Mouse (Mus musculus): ENCODE measurements around the gene Aes. TPM values are rescaled to one million over a fixed set of nuclear protein-coding genes. Genes with fewer than 3 reads are reported as not detected.

The Aes gene
- polyA plus RNA-seq, 2 experiments: 393 to 472 TPM

DNA sequence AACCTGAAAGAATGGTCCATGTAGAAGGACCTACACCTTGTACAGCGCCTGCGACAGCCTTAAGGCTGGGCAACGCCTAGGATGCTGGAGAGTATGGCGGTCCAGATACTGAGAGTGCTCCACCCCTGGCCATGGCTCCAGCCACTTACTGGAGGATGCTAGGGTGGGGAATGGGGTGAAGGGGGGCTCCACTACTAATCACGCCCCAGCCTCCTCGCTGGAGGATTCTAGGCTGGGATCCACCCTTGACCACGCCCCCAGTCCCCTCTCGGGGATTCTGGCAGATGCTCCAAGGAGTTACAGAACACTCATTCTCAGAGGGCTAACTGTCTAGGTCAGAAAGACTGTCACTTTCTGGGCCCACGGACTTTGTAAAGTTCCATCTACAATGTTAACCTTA lies 13.7 kb downstream of the Aes start:
- Histone ChIP-seq H3K27ac (replicated peaks; ENCODE audit: low read depth, low read length) (no peak overlapping the region), H3K36me3 (ENCODE audit: control insufficient read depth, insufficient read depth, low read length) (no peaks in the 10 kb centered on the region), H3K9me3 (ENCODE audit: control insufficient read depth, low read length) (no peaks in the 10 kb centered on the region), H3K4me1 (ENCODE audit: control insufficient read depth, insufficient read depth, low read length) (peaks cover 55% of the 10 kb centered on the region), H3K27me3 (ENCODE audit: control insufficient read depth, insufficient read depth, low read length) (0 out of 2 replicates have a peak, but pooled peaks cover 3% of the 10 kb centered on the region), H3K4me2 (replicated peaks; ENCODE audit: low read depth, low read length, severe bottlenecking) (no peak overlapping the region), H3K9ac (ENCODE audit: low read depth, low read length, severe bottlenecking) (no peak overlapping the region), H3K4me3 (replicated peaks; ENCODE audit: low read length) (no peak overlapping the region)
- no peak for DNase-seq (ENCODE audit: low spot score)
- TF ChIP-seq POLR2A (IDR thresholded peaks at IDR 0.05; ENCODE audit: borderline replicate concordance, extremely low read depth, insufficient read depth, insufficient read length): no peak
- ATAC-seq (ENCODE audit: low FRiP score, low read depth): no peak
- 15% methylated on average over 9 of the region's 9 CpGs for WGBS

DNA sequence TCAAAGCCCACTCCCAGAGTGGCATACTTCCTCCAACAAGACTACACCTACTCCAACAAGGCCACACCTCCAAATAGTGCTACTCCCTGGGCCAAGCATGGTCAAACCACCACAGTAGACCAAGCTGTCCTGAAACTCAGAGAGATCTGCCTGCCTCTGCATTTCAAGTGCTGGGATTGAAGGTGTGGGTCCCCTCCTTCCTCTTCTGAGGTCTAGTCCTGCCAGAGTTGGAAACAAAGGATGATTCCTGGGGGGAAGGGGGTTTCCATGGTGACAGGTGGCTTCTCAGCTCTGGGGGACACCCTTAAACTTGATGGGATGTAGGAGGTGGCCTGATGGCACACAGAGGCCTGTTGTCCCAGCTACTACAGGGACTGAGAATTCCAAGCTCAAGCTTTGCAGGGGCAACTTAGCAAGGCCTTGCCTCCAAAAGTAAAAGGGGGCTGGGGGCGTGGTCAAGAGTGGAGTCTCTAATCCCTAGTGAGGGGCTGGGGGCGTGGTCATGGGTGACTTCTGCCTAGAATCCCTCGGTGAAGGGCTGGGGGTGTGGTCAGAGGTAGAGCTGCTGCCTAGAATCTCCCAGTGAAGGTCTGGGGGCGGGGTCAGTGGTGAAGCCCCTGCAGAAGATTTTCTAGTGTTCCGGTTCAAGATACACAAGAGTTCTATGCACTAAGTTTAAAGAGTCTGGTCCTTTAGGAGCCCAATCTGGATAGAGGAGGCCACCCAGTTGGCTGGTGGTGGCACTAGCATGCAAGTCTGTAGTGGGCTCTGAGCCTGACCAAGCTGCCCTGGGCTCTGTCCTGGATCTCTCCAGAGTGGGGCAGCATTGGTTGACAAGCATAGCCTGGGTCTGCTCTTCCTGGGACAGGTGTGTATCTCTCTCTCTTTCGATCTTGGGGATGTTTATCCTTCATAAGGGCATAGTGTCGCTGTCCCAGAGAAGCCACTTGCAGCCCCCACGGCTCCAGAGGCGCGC lies 15.1 kb downstream of the Aes start, which contains the start of gene Tle2:
Gene Tle2 (plus strand): TSS at position 481 of the 976 bp plus-strand sequence.
- 0 out of 2 replicates have a peak, but pooled peaks cover 4% of the 10 kb centered on the region for H3K36me3 ChIP-seq (ENCODE audit: control insufficient read depth, insufficient read depth, low read length)
- no peak for ATAC-seq (ENCODE audit: low FRiP score, low read depth)
- peak within 1 kb of the TSS; percentile 71 for H3K4me2 ChIP-seq (replicated peaks; ENCODE audit: low read depth, low read length, severe bottlenecking)
- no peak for TF ChIP-seq POLR2A (IDR thresholded peaks at IDR 0.05; ENCODE audit: borderline replicate concordance, extremely low read depth, insufficient read depth, insufficient read length)
- DNase-seq (ENCODE audit: low spot score): no peak
- peak within 1 kb of the TSS; percentile 66 for H3K4me3 ChIP-seq (replicated peaks; ENCODE audit: low read length)
- WGBS: 24% methylated on average over 10 of the region's 10 CpGs
- peak within 1 kb of the TSS; percentile 74 for H3K9ac ChIP-seq (ENCODE audit: low read depth, low read length, severe bottlenecking)
- H3K27me3 ChIP-seq (ENCODE audit: control insufficient read depth, insufficient read depth, low read length): 0 out of 2 replicates have a peak, but pooled peaks cover 3% of the 10 kb centered on the region
- H3K9me3 ChIP-seq (ENCODE audit: control insufficient read depth, low read length): no peaks in the 10 kb centered on the region
- no peak within 1 kb of the TSS; the same call in 1 of the 2 replicates for H3K27ac ChIP-seq (replicated peaks; ENCODE audit: low read depth, low read length)
- peaks cover 46% of the 10 kb centered on the region for H3K4me1 ChIP-seq (ENCODE audit: control insufficient read depth, insufficient read depth, low read length)

DNA sequence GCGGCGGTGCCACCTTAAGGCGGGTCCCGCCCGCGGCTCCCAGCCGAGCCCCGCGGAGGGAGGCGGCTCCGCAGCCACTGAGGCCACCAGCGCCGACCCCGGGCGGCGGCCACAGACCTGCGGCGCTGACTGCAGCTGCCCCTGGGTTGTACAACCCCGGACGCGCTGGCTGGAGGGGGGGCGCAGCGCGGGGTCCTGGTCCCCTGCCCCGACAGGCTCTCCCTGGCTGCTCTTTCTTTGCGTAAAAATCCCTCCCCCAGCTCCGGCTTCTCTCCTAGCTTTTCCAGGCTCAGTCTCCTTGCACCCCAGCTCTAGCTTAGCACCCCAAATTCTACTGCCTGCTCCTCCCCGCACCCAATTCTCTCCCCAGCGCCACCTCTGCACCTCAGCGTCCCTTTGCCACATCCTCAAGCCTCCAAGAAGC lies 15.9 kb downstream of the Aes start:
- peak overlapping the region; percentile 66 for H3K4me3 ChIP-seq (replicated peaks; ENCODE audit: low read length)
- H3K9ac ChIP-seq (ENCODE audit: low read depth, low read length, severe bottlenecking): peak overlapping the region; percentile 74
- peaks cover 38% of the 10 kb centered on the region for H3K4me1 ChIP-seq (ENCODE audit: control insufficient read depth, insufficient read depth, low read length)
- H3K4me2 ChIP-seq (replicated peaks; ENCODE audit: low read depth, low read length, severe bottlenecking): peak overlapping the region; percentile 71
- DNase-seq (ENCODE audit: low spot score) (no peak), ATAC-seq (ENCODE audit: low FRiP score, low read depth) (no peak)
- 0 out of 2 replicates have a peak, but pooled peaks cover 3% of the 10 kb centered on the region for H3K27me3 ChIP-seq (ENCODE audit: control insufficient read depth, insufficient read depth, low read length)
- H3K9me3 ChIP-seq (ENCODE audit: control insufficient read depth, low read length): no peaks in the 10 kb centered on the region
- 1% methylated on average over 24 of the region's 30 CpGs for WGBS
- 0 out of 2 replicates have a peak, but pooled peaks cover 4% of the 10 kb centered on the region for H3K36me3 ChIP-seq (ENCODE audit: control insufficient read depth, insufficient read depth, low read length)
- H3K27ac ChIP-seq (replicated peaks; ENCODE audit: low read depth, low read length): no peak overlapping the region; the same call in 1 of the 2 replicates
- no peak for TF ChIP-seq POLR2A (IDR thresholded peaks at IDR 0.05; ENCODE audit: borderline replicate concordance, extremely low read depth, insufficient read depth, insufficient read length)

DNA sequence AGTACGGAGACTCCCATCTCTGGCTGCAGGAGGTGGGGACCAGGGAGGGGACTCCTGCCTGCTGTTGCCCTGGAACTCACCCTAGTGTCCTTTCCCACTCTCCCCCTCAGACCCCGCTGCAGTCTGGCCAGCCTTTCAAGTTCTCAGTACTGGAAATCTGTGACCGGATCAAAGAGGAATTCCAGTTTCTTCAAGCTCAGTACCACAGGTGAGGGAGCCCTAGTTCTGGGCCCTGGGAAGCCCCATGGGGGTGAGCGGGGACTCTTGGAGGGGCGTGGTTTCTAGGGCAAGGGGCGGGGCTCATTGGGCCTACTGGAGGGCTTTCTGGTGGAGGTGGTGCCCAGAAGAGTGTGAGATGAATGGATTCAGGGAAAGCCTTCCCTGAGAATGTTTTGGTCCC lies 16.4 kb downstream of the Aes start:
- Histone ChIP-seq H3K4me2 (replicated peaks; ENCODE audit: low read depth, low read length, severe bottlenecking) (peak overlapping the region; percentile 71), H3K9me3 (ENCODE audit: control insufficient read depth, low read length) (no peaks in the 10 kb centered on the region), H3K4me3 (replicated peaks; ENCODE audit: low read length) (peak overlapping the region; percentile 66), H3K27me3 (ENCODE audit: control insufficient read depth, insufficient read depth, low read length) (0 out of 2 replicates have a peak, but pooled peaks cover 3% of the 10 kb centered on the region), H3K4me1 (ENCODE audit: control insufficient read depth, insufficient read depth, low read length) (peaks cover 36% of the 10 kb centered on the region), H3K36me3 (ENCODE audit: control insufficient read depth, insufficient read depth, low read length) (0 out of 2 replicates have a peak, but pooled peaks cover 4% of the 10 kb centered on the region), H3K9ac (ENCODE audit: low read depth, low read length, severe bottlenecking) (peak overlapping the region; percentile 74), H3K27ac (replicated peaks; ENCODE audit: low read depth, low read length) (no peak overlapping the region)
- no peak for TF ChIP-seq POLR2A (IDR thresholded peaks at IDR 0.05; ENCODE audit: borderline replicate concordance, extremely low read depth, insufficient read depth, insufficient read length)
- DNase-seq (ENCODE audit: low spot score) (no peak), ATAC-seq (ENCODE audit: low FRiP score, low read depth) (no peak)
- WGBS: under 1% methylated on average over 6 of the region's 6 CpGs

DNA sequence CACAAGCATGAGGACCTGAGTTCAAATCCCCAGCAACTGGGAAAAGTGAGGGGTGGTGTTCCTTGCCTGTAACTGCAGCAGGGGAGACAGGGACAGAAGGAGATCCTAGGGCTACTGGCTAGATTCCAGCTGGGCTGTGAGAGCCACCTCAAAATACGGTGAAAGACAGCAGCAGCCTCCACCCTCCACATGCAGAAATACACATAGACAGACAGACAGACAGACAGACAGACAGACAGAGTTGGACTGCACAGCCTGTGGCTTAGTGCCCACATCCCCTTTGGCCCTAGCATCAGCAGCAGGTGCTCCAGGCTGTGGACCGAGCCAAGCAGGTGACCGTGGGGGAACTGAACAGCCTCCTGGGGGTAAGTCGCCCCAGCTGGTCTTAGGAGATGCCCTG lies 20.7 kb downstream of the Aes start:
- Histone ChIP-seq H3K36me3 (ENCODE audit: control insufficient read depth, insufficient read depth, low read length) (peaks cover 34% of the 10 kb centered on the region), H3K27me3 (ENCODE audit: control insufficient read depth, insufficient read depth, low read length) (no peaks in the 10 kb centered on the region), H3K4me3 (replicated peaks; ENCODE audit: low read length) (no peak overlapping the region), H3K27ac (replicated peaks; ENCODE audit: low read depth, low read length) (no peak overlapping the region), H3K4me2 (replicated peaks; ENCODE audit: low read depth, low read length, severe bottlenecking) (no peak overlapping the region), H3K9me3 (ENCODE audit: control insufficient read depth, low read length) (no peaks in the 10 kb centered on the region), H3K9ac (ENCODE audit: low read depth, low read length, severe bottlenecking) (no peak overlapping the region), H3K4me1 (ENCODE audit: control insufficient read depth, insufficient read depth, low read length) (peaks cover 15% of the 10 kb centered on the region)
- ATAC-seq (ENCODE audit: low FRiP score, low read depth) (no peak), DNase-seq (ENCODE audit: low spot score) (no peak)
- TF ChIP-seq POLR2A (IDR thresholded peaks at IDR 0.05; ENCODE audit: borderline replicate concordance, extremely low read depth, insufficient read depth, insufficient read length): no peak
- WGBS: 56% methylated on average over 4 of the region's 4 CpGs

Data from limb, embryonic 14.5 days (tissue).